Mouse (Mus musculus) NIH3T3 (cell line): ENCODE results near the gene Phtf1.

Experiments
- DNase-seq: peaks from one replicate; pipeline ENCODE4 v3.0.0-alpha.2; 2012; ENCODE audit warnings: low read depth

The Phtf1 gene

DNA sequence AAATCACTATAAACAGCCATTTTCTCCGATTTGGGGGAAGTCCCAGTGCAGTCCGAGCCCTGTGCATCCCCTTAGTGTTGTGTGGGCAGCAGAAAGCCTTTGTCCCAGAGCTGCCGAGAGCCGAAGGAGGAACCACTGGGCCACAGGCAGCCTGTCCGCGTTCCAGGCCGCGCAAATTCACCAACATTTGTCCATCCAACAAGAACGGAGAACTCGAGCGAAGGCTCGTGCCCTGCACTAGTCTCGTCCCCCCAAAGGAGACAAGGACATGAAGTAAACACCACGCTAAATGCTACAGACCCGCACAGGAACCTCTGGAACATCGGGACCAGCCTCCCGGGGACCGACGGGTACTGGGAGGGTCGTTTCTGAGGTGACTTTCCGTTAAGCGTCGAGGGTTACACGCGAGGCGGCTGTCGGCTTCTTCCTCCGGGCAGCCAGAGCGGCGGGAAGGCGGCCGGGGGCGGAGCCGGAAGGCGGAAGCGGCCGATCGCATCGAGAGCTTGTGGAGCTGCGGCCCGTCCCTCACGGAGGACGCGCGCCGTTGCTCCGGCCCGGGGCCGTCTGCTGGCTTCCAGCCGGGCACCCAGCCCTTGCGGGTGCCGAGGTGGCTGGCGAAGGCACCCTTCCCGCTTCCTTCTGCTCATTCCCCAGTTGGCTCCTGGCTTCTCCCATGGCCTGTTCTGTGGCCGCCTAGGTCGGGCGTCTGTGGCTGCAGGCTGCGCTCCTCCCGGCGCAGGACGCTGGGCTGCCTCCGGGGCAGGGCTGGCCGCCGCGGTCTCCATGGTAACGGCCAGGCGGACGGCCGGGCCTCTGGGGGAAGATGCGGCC, at the start of gene Phtf1:
TSS of gene Phtf1 (plus strand) at position 250 of the 831 bp plus-strand sequence.
- DNase-seq = peak; percentile 90

DNA sequence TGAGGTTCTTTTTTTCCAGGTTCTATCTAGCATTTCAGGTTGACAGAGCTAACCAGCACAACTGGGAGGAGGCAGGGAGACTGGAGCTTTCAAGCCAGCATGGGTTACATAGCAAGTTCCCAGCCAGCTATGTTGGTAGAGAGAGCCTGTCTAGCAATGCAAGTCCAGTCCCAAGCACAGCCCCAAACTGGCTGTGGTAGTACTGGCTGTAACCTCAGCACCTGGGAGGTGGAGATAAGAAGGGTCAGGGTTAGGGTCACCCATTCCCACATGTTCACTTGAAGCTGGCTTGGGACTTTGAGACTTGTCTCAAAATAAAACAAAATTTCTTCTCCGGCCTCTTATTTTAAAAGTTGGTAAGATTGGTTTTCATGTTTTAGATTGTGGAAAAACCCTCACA, 47.8 kb upstream of the Phtf1 start:
- DNase-seq = no peak

DNA sequence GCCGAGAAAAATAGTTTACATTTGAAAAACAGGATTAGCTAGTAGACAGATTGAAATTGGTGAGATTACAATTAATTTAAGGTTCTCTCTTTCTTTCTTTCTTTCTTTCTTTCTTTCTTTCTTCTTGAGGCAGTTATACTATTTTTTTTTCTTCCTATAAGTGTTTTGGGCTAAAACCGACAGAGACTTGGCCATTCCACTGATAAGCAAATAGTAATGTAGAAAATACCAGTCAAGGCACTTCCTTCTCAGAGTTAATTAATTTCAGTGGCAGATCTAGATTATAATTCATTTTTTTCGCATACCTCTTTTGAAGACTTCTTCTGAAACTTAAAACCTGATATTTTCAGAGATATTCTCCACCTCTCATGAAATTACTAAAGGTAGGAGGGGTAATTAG, 42.6 kb upstream of the Phtf1 start:
- no peak for DNase-seq

DNA sequence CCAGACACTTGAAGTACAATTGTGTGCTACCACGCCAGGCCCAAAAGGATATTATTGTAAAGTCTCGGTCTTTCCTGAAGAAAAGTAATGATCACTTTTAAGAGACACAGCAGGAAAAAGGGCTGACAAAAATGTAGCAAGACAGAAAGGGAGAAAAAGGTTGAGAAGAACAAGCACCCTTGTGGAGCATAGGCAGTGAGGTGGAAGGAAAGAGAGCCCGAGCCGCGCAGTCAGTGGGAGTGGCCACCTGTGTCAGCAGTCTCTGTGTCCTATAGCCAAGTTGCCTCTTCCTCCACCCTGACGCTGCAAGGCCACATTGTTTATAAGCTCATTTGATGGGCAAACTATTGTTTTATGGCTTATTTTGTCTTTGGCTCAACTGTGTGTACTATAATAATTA, 40.4 kb upstream of the Phtf1 start:
- DNase-seq = no peak

DNA sequence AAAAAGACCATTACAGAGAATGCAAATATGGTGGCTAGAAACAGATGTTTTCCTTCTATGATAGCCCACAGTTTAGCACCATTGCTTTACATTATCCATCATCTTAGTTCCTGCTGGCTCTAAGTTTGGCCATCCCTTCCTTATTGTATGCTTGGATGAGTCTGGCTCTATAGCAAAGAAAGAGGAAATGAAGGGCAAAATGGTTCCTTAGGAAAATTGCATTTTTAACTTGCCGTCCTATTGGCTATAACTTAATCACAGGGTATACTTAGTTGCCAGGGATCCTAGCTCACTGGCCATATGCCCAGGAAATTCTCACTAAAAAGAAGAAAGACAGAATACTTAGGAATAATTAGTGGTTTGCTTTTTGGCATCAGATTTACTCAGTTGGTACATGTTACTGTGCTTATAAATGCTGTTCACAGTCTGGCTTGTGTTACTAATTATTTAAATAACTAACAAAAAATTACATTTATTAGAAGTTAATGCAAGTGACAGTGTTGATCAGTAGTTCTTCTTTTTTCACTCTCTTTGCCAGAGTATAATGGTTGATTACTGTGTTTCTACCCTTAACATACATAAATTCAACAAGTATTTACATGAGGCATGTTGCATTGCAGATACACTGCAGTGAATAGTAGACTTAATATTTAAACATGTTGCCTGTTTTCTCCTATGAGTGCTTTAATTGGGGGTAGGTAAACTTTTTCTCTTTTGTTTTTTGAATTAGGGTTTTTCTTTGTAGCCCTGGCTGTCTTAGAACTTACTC, 22.9 kb upstream of the Phtf1 start:
- DNase-seq = peak; percentile 36

DNA sequence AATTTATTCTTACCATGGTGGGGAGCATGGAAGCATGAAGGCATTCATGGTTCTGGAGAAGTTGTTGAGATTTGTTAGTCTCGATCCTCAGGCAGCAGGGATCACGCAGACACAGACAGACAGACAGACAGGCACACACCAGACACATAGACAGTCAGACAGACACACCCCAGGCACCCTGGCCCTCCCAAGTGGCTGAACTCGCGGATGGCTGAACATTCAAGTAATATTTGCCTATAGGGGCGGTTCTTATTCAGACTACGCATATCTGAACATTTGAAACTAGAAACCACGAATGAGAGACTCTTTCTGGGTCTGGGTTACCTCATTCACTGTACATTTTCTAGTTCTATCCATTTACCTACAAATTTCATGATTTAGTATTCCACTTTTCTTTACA, 19.2 kb upstream of the Phtf1 start:
- no peak for DNase-seq

DNA sequence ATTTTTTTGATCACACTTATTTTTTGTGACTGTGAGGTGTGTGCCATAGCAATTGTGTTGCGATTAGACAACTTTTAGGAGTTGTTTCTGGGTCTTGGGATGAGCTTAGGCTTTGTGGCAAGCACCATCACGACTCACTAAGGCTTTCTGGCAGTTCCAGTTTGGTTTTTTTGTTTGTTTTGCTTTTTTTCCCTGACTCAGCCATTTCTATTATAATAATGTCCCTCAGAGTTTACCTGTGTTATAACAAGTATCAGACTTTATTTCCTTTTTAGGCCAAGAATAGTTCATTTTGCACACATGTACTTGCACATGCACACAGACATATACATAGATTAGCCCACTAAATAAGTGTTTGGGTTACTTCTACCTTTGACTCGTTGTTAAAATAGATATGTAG, 7.3 kb upstream of the Phtf1 start:
- no peak for DNase-seq

DNA sequence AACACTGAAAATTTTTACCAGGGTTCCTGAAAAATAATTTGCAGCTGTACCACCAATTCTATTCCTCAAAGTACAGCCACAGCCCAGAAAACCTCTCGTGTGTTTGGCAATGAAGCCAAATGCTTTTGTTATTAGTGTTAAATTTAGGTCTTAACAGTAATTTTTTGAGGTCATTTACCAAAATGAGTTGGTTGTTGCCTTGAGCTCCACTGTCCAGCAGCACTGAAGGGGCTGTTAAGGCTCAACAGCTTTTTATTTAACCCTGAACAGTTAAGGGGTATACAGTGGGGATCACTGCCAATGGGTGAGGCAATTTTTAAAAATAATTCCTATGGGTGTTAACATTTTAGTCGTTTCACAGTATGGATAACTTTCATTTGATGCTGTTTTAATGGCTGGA, 679 bp upstream of the Phtf1 start:
- peak; percentile 21 for DNase-seq

DNA sequence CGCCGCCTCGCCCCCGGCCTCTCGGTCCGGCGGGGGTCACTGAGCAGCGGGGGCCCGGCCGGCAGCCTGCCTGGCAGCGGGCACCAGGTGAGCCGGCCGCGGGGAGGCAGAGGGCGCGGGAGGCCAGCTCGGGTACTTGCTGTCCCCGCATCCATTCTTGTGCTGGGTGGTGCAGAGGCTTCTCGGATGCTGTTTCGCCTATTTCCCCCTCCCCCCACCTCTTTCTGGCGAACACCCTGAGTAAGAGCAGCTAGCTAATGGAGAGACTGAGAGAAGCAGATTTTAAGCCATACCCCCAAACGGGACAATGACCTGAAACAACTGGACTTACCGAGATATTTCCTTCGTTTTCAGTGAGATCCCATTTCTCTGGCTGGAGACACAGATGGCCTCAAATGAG, 791 bp downstream of the Phtf1 start:
- peak; percentile 74 for DNase-seq

DNA sequence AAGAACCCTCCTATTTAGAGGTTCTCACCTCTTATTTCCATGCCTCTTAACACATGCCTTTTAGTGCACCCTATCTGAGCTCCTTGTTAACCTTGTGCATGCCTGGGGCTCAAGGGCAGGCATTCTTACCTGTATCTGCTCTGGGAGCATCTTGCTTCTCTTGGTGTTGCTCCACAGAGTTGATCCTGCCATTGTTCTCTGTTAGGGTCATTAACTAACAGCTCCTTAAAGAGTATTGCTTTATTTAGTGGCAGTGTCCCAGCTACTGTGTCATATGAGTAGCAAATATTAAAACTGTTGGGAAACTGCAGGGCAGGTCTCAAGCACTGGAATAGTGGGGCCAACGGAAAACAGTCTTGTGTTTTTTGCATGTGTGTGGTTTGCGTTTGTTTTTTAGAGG, 3.2 kb downstream of the Phtf1 start:
- DNase-seq = no peak

DNA sequence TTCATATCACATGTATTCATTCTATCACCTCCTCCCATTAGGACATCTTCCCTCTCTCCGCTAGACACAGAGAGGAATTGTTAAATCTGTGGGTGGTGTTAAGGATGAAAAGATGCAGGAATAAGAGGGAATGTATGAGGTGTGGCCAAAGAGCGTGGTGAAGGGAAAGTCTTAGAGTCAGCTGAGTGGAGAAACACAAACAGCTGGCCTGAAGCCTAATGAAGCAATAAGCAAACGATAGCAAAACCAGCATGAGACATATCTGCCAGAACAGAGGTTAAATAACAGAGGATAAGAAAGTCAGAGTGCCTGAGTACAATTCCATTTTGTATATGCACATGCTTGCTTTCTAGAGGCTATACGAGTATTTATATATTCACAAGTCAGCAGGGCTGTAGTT, 16.6 kb downstream of the Phtf1 start:
- no peak for DNase-seq

DNA sequence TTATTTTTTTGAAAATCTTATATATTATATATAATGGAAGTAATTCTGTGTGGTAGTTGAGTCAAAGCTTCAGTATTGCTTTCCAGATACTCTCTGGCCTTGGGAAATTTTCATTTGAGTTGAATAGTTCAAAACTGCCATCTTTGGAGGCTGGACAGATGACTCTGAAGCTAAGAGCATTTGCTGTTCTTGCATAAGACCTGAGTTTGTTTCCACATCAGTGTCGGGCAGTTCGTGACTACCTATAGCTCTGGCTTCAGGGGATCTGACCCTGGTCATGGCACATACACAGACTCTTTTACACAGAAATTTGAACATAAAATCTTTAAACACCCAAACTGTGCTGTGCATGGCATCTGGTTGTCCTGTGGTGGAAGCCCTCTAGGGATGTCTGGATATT, 17.3 kb downstream of the Phtf1 start:
- DNase-seq = no peak

DNA sequence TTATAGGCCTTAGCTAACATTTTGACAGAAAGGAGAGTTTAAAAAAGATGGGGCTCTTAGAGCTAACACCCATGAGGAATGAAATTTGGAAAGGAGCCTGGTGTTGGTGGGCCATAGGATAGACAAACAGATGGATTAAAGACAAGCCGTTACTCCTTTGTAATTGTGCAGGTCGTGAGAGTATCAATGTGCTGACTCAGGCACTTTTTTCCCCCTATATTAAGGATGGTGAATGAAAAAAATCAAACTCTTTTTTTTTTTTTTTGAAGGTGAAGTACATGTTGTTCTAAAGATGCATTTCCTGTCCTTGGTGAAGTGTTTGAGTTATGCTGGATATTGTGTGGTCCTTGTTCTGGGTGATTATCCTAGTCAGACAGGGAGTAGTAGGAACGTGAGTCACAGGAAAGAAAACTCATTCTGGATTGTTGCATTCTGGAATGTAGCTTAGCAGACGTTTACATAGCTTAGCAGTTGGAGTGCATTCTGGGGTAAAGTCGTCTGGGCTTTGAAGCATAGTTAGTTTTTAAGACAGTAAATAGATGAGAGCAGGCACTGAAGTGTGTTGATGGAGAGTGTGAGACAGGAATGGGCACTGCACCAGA, 20.0 kb downstream of the Phtf1 start:
- peak; percentile 56 for DNase-seq

DNA sequence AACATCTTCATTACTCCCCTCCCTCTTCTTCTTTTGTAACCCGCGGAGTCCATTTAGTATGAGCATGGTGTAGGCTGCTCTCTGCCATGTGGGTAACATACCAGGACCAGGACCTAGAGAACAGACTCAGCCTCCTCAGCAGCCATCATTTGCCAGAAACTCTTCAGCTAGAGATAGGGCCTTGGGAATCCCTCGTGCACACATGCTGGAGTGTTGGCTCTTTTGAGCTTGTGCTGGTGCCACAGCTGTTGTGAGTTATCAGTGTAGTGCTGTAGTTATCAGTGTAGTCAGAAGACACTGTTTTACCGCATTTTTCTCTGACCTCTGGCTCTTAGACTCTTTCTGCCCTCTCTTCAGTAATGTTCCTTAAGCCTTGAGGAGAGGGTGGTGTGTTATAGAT, 21.4 kb downstream of the Phtf1 start:
- no peak for DNase-seq

DNA sequence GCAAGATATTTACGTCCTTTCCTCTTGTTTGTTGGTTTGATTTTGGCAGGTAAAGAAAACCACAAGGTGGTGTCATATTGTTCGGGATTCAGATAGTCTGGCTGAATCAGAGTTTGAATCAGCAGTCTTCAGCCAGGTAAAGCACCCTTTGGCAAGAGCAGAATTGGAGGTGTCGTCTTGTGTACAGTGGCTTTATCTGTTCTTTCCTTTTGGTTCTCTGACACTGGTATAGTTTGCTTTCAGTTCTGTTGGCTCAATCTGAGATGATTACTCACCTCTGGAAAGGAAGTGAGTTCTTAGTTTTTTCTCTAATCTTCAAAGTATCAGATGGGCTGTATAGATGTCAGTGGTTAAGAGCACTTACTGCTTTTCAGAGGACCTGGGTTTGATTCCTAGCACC, 23.4 kb downstream of the Phtf1 start:
- no peak for DNase-seq

DNA sequence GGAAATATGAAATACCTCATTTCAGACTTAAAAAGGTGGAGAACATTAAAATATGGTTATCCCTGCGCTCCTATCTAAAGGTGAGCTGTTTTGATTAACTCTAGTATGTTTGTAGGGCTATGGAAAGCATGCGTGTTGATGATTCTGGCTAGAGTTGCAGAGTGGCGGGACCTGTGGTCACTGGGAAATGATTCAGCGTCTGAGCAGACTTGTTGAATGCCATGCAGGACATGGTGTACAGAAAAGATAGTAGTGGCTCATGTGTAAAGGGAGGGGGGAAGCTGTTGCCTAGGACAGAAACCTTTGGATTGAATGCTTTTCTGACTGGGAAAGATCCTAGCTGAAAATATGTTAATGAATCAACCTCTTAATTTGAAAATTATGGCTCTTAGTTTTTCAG, 30.8 kb downstream of the Phtf1 start:
- no peak for DNase-seq

DNA sequence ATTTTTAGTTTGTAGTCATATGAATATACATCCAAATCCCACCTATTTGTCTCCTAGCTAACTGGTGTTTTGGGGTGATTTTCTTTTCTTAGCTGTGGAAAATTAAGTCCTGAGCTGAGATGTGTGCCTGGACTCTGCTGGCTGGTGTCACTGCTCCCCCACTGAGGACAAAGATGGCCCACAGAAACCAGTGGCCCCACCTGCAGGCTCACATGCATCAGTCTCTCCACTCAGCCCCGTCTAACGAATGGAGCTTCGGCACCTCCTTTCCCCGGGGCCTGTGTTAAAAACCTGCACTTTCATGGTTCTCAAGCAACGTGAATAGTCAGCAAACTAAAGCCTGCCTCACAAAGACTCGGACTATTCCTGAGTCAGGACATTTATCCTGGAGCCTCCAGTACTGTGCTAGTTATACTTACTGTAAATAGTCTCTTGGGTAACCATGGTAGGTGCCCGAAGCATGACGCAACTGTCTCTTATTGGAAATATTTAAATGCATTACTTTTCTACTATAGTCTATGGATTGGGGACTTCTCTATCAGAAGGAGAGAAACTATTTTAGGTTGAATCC, 39.1 kb downstream of the Phtf1 start:
- no peak for DNase-seq

DNA sequence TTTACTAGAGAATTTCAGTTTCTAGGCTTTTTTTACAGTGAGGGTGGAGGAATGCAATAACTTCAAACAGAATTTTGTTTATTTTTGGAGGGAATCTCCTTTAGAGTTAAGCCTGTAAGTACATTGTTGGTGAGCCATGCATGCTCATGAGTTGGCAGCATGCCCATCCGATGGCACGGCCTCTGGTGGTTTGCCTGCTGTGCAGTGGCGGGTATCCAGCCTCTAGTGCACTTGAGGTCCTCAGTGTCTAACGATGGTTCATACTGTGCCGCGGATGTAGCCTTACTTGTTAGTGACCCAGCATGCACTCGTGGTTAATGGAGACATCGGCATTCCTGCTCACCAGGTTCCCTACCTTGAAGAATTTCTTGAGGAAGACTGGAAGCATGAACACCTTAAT, 39.6 kb downstream of the Phtf1 start:
- DNase-seq = peak; percentile 38

DNA sequence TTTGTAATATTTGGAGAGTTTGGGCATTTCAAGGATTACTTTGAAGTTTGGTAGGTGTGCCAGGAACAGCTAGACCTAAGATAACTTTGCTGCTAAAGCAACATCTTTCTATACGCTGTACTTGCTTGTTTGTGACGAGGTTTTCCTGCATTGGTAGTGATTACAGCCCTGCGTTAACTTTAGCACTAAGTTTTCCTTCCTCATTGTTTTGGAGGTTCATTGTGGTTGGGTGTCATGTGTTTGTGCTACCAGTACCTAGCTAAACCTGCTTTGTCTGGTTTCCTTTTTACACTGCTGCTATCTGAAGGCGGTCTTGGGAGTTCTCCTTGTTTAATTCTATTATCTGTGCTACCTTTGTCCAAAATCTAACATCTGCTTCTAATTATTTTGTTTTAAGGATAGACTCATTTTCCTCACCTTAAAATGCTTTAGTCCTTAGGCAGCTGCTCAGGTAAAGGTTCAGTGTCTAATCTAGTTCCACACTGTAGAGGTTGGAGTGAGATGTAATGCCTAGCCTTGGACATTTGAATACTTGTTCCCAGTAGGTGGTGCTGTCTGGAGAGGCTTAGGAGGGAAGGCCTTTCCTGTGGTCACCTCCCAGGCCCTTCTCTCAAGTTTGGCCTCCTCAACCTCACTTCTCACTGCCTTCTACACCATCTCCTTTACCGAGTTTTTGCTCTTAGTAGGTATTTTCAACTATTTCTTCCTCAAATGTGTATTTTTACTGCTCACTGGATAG, 42.2 kb downstream of the Phtf1 start:
- no peak for DNase-seq

DNA sequence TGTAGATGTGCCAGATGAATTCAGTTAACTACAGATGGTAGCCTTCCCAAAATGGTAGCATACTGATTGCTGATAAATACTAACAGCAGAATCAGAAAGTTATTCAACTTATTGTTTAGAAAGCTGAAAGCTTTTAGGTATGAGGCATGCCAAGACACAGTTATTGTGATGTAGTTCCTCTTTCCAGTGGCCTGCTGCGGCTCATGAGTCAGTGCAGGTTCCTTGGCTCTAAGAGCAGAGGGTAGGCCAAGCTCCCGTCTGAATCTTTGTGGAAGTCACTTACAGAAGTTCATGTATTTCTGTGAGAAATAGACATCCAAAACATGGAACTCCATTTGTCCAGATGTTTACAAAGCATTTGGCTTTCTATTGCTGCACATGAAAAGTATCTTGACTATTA, 44.1 kb downstream of the Phtf1 start:
- no peak for DNase-seq

DNA sequence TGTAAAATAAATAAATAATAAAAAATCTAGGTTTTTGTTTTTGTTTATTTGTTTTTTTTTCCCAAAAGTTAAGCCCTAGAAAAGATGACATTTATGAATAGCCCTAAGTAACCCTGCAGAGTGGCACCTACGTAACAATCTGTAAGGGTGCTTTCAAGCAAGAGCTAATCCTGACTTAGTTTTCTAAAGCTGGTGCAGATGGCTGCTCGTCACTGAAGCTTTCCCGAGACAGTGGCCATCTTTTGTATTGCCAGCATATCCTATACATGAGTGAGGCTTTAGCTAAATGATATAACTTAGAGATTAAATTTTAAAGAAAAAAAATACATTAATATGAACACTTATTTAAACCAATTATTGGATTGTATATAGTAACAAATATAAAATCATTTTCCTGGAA, 50.0 kb downstream of the Phtf1 start:
- no peak for DNase-seq

DNA sequence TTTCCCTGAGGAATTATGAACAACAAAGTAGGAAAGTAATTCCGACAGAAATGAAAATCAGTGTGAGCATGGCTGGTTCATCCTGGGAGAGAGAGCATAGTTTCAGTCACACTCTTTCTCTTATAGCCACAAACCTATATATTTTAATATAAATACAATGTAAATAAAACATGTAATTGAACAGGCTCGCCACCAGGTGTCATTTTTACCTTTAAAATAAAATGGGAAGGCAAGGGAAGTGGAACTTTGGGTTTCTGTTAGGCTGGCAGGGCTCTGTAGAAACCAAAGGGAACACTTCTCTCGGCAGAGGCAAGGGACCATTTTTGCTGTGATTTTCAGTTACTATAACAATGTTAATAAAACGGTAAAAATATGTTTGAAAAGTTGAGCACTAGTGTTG, 51.5 kb downstream of the Phtf1 start:
- DNase-seq = peak; percentile 71
